In the genomic region with DNA sequence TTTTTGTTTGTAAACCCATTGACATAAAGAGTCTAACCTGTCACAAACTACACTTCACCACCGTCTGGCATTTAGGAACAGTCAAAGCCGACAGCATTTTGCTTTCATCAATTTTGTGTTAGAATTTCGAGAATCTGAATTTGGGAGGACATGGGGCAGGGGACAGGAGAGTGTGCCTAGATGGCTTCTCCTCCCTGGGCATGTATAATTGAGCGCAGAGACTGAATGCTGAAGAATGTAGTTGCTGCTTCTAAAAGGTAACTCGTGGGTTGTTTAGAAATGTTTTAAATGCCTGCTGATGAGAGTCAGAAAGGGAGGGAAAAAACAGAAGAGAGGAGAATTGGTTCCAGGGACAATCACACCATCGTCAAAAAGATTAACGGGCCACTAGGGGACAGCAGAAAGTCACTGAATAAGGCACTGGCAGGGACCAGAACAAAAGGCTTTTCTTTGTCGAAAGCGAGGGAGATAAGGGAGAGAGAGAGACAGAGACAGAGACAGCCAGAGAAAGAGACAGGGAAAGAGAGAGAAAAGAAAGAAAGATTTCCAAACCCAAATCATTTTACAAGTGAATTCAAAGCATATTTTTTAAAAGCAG, we compare ENCODE assay signal across 8 mouse cellular contexts.
A peak's percentile ranks its signal among the peaks of the same experiment; 100 is the strongest.
DNase-seq lines count a peak whose midpoint lies in the region; ATAC-seq and TF ChIP-seq lines count a peak whose summit lies in the region.

No protein-coding gene starts in this region.

- H3K27me3 ChIP-seq in forebrain, embryonic 13.5 days = no peaks in the 10 kb centered on the region
- no peaks in the 10 kb centered on the region for H3K27me3 ChIP-seq in intestine, postnatal 0 days (replicated peaks; ENCODE audit: control insufficient read depth, insufficient read depth, low read length)
- H3K27me3 ChIP-seq in neural tube, embryonic 15.5 days (replicated peaks) = peaks cover 4% of the 10 kb centered on the region; the same call in 1 of the 2 replicates

- ATAC-seq in forebrain, embryonic 13.5 days = peak; percentile 60; the same call in 1 of the 2 replicates
- ATAC-seq in intestine, postnatal 0 days = no peak
- ATAC-seq in neural tube, embryonic 15.5 days (ENCODE audit: low FRiP score) = no peak; the same call in 1 of the 2 replicates

- peak overlapping the region; percentile 78 for H3K27ac ChIP-seq in forebrain, embryonic 13.5 days
- H3K27ac ChIP-seq in intestine, postnatal 0 days (ENCODE audit: low read depth, low read length) = no peak overlapping the region
- no peak overlapping the region for H3K27ac ChIP-seq in neural tube, embryonic 15.5 days (replicated peaks)

- H3K4me2 ChIP-seq in forebrain, embryonic 13.5 days = peak overlapping the region; percentile 30
- no peak overlapping the region for H3K4me2 ChIP-seq in intestine, postnatal 0 days (replicated peaks; ENCODE audit: low read depth)
- H3K4me2 ChIP-seq in neural tube, embryonic 15.5 days = peak overlapping the region; percentile 22; the same call in 1 of the 2 replicates

- no peak overlapping the region for H3K9ac ChIP-seq in forebrain, embryonic 13.5 days
- H3K9ac ChIP-seq in intestine, postnatal 0 days (ENCODE audit: low read depth, low read length) = no peak overlapping the region
- no peak overlapping the region for H3K9ac ChIP-seq in neural tube, embryonic 15.5 days (replicated peaks)

- DNase-seq in heart, adult 18-20 months = peak; percentile 8 to 14
- DNase-seq in heart, postnatal 25 days (ENCODE audit: low spot score) = no peak
- DNase-seq in adrenal gland, adult 2 months = peak; percentile 63
- DNase-seq in left cerebral cortex, postnatal 25 days (ENCODE audit: low spot score in 2 of 2) = peak; percentile 26 to 52
- no peak for DNase-seq in thymus, postnatal 4 days

- WGBS in forebrain, embryonic 13.5 days = 6% methylated on average over 9 of the region's 9 CpGs
- 22% methylated on average over 9 of the region's 9 CpGs for WGBS in intestine, postnatal 0 days
- 6% methylated on average over 9 of the region's 9 CpGs for WGBS in neural tube, embryonic 15.5 days

- TF ChIP-seq CTCF in intestine, postnatal 0 days (IDR thresholded peaks at IDR 0.05; ENCODE audit: low read depth) = peak; percentile 87

- H3K4me3 ChIP-seq in forebrain, embryonic 13.5 days = no peak overlapping the region
- H3K4me3 ChIP-seq in intestine, postnatal 0 days (ENCODE audit: low read depth, low read length) = no peak overlapping the region
- no peak overlapping the region for H3K4me3 ChIP-seq in neural tube, embryonic 15.5 days (replicated peaks)

- H3K9me3 ChIP-seq in forebrain, embryonic 13.5 days (replicated peaks) = no peaks in the 10 kb centered on the region
- H3K9me3 ChIP-seq in intestine, postnatal 0 days (ENCODE audit: control insufficient read depth) = no peaks in the 10 kb centered on the region
- no peaks in the 10 kb centered on the region for H3K9me3 ChIP-seq in neural tube, embryonic 15.5 days (replicated peaks)

- peaks cover 41% of the 10 kb centered on the region for H3K4me1 ChIP-seq in forebrain, embryonic 13.5 days
- H3K4me1 ChIP-seq in intestine, postnatal 0 days (replicated peaks; ENCODE audit: control insufficient read depth, insufficient read depth, low read length) = no peaks in the 10 kb centered on the region
- peaks cover 9% of the 10 kb centered on the region; the same call in 1 of the 2 replicates for H3K4me1 ChIP-seq in neural tube, embryonic 15.5 days

- H3K36me3 ChIP-seq in forebrain, embryonic 13.5 days (ENCODE audit: poor library complexity, severe bottlenecking) = no peaks in the 10 kb centered on the region
- no peaks in the 10 kb centered on the region for H3K36me3 ChIP-seq in intestine, postnatal 0 days (ENCODE audit: control insufficient read depth, insufficient read depth)
- H3K36me3 ChIP-seq in neural tube, embryonic 15.5 days = no peaks in the 10 kb centered on the region

- intact Hi-C loops in heart, postnatal 25 days (cut with DNase I) = loop anchor here (5.0 to 10.0 kb wide), 2 partner anchors 560 to 587 kb away; no protein-coding TSS in a partner anchor
- intact Hi-C loops in left cerebral cortex, postnatal 25 days (cut with DNase I) = loop anchor here (2.0 to 10.0 kb wide), 4 partner anchors 340 to 1300 kb away; no protein-coding TSS in a partner anchor

Comparison
In these comparisons a context has a peak if more than half of its experiments do, and no peak if none do; other contexts are left out.
1. DNase-seq: peak in heart, adult 18-20 months (2 of 2), adrenal gland, adult 2 months (single experiment) and left cerebral cortex, postnatal 25 days (2 of 2); none in heart, postnatal 25 days (single experiment) and thymus, postnatal 4 days (single experiment).